Mouse (Mus musculus) small intestine, adult 2 months (tissue): Measurements from ENCODE around the gene Ktn1.

Source experiments
- CTCF ChIP-seq: fragments of 200-500 bp; IDR thresholded peaks from 2 replicates; pipeline ENCODE4 v1.5.1; 2012; ENCODE audit warnings: low read depth, mild to moderate bottlenecking, control low read depth, inconsistent platforms, low read length, moderate library complexity, mixed read lengths; ENCODE audit not compliant: insufficient replicate concordance, insufficient read length; ENCODE audit errors: extremely low read depth
- POLR2A ChIP-seq: fragments of 200-500 bp; IDR thresholded peaks from 2 replicates; pipeline ENCODE4 v1.6.1; 2012; ENCODE audit warnings: low read depth, mild to moderate bottlenecking, control low read depth, inconsistent platforms, low read length, moderate library complexity

DNA sequence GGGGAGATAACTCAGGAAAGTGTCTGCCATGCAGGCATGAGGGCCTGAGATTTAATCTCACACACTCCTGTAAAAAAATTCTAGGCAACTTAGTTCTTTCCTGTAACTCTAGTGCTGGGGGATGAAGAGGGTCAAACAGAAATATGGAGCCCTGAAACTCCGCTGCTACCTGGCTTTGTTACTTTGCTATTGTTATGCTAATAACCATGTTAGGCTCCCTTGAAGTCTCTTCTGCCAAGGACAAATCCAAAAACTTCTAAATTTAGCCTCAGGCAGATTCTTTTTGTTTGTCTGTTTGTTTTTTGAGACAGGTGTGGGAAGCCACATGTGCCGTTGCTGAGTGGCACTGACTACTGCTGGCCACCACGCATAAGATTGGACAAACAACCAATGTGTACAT, 100.5 kb downstream of the Ktn1 start:
- TF ChIP-seq CTCF (no peak), POLR2A (no peak)
